Mouse (Mus musculus): ENCODE data around the gene Asic2. TPM values are rescaled to one million over a fixed set of nuclear protein-coding genes. Genes with fewer than 3 reads are reported as not detected.

Gene Asic2
- polyA plus RNA-seq, 1 experiment from 2014 or later = not detected

- H3K9me3 ChIP-seq (replicated peaks) = no peaks in the 10 kb centered on the region
- H3K9ac ChIP-seq = no peak overlapping the region
- no peak overlapping the region for H3K4me3 ChIP-seq (replicated peaks)
- DNase-seq = no peak
- ATAC-seq (ENCODE audit: low read depth) = no peak
- 0 out of 2 replicates have a peak overlapping the region, but pooled peaks have one; percentile 36 for H3K27ac ChIP-seq
- peaks cover 34% of the 10 kb centered on the region for H3K4me1 ChIP-seq (replicated peaks)
- H3K4me2 ChIP-seq = peak overlapping the region; percentile 36
- WGBS (ENCODE audit: insufficient replicate concordance) = 73% methylated on average over 11 of the region's 11 CpGs
- peaks cover 16% of the 10 kb centered on the region for H3K27me3 ChIP-seq
- no peaks in the 10 kb centered on the region for H3K36me3 ChIP-seq
These were observed 1113.8 kb downstream of the Asic2 start for GRCm38 (mm10) chr11:80854430-80854829.

- H3K4me1 ChIP-seq (replicated peaks) = peaks cover 34% of the 10 kb centered on the region
- 48% methylated on average over 3 of the region's 3 CpGs for WGBS (ENCODE audit: insufficient replicate concordance)
- H3K9me3 ChIP-seq (replicated peaks) = no peaks in the 10 kb centered on the region
- no peak overlapping the region for H3K27ac ChIP-seq
- DNase-seq = no peak
- H3K4me3 ChIP-seq (replicated peaks) = no peak overlapping the region
- H3K9ac ChIP-seq = no peak overlapping the region
- H3K36me3 ChIP-seq = no peaks in the 10 kb centered on the region
- ATAC-seq (ENCODE audit: low read depth) = 0 out of 2 replicates have a peak, but pooled peaks have one; percentile 22
- H3K4me2 ChIP-seq = no peak overlapping the region
- H3K27me3 ChIP-seq = peaks cover 15% of the 10 kb centered on the region
These were observed 1115.2 kb downstream of the Asic2 start for GRCm38 (mm10) chr11:80853014-80853413.

GRCm38 (mm10) chr11:80851859-80852258, 1116.4 kb downstream of the Asic2 start:
- H3K4me1 ChIP-seq (replicated peaks) = peaks cover 30% of the 10 kb centered on the region
- H3K4me3 ChIP-seq (replicated peaks) = no peak overlapping the region
- ATAC-seq (ENCODE audit: low read depth) (no peak), DNase-seq (no peak)
- no peak overlapping the region for H3K4me2 ChIP-seq
- WGBS (ENCODE audit: insufficient replicate concordance) = 27% methylated on average over 5 of the region's 5 CpGs
- H3K9me3 ChIP-seq (replicated peaks) = no peaks in the 10 kb centered on the region
- no peaks in the 10 kb centered on the region for H3K36me3 ChIP-seq
- peaks cover 21% of the 10 kb centered on the region for H3K27me3 ChIP-seq
- H3K27ac ChIP-seq = no peak overlapping the region
- H3K9ac ChIP-seq = no peak overlapping the region

- WGBS (ENCODE audit: insufficient replicate concordance) = 53% methylated on average over 5 of the region's 5 CpGs
- Histone ChIP-seq H3K36me3 (no peaks in the 10 kb centered on the region), H3K4me3 (replicated peaks) (no peak overlapping the region), H3K4me2 (no peak overlapping the region), H3K27ac (no peak overlapping the region), H3K4me1 (replicated peaks) (peaks cover 6% of the 10 kb centered on the region; the same call in 1 of the 2 replicates), H3K9ac (no peak overlapping the region), H3K27me3 (peaks cover 17% of the 10 kb centered on the region), H3K9me3 (replicated peaks) (no peaks in the 10 kb centered on the region)
- DNase-seq (no peak), ATAC-seq (ENCODE audit: low read depth) (no peak)
These were observed 1120.1 kb downstream of the Asic2 start for GRCm38 (mm10) chr11:80848131-80848530.

- WGBS (ENCODE audit: insufficient replicate concordance) = 45% methylated on average over 3 of the region's 3 CpGs
These were observed 1122.1 kb downstream of the Asic2 start for GRCm38 (mm10) chr11:80846115-80846514.

GRCm38 (mm10) chr11:80845486-80845885, 1122.8 kb downstream of the Asic2 start:
- 60% methylated on average over 7 of the region's 7 CpGs for WGBS (ENCODE audit: insufficient replicate concordance)
- no peak overlapping the region for H3K9ac ChIP-seq

More at GRCm38 (mm10) chr11:80846115-80846514, 1122.1 kb downstream of the Asic2 start:
- DNase-seq = no peak
- Histone ChIP-seq H3K4me1 (replicated peaks) (no peaks in the 10 kb centered on the region), H3K4me2 (no peak overlapping the region), H3K36me3 (no peaks in the 10 kb centered on the region), H3K4me3 (replicated peaks) (no peak overlapping the region), H3K9me3 (replicated peaks) (no peaks in the 10 kb centered on the region), H3K27ac (no peak overlapping the region), H3K27me3 (peaks cover 8% of the 10 kb centered on the region), H3K9ac (no peak overlapping the region)
- no peak for ATAC-seq (ENCODE audit: low read depth)

GRCm38 (mm10) chr11:80843435-80843834, 1124.8 kb downstream of the Asic2 start:
- Histone ChIP-seq H3K36me3 (no peaks in the 10 kb centered on the region), H3K9me3 (replicated peaks) (no peaks in the 10 kb centered on the region), H3K4me3 (replicated peaks) (no peak overlapping the region), H3K4me2 (no peak overlapping the region), H3K27ac (no peak overlapping the region), H3K9ac (no peak overlapping the region), H3K4me1 (replicated peaks) (no peaks in the 10 kb centered on the region), H3K27me3 (peaks cover 8% of the 10 kb centered on the region)
- 28% methylated on average over 2 of the region's 2 CpGs for WGBS (ENCODE audit: insufficient replicate concordance)
- no peak for DNase-seq
- no peak for ATAC-seq (ENCODE audit: low read depth)

More at GRCm38 (mm10) chr11:80845486-80845885, 1122.8 kb downstream of the Asic2 start:
- ATAC-seq (ENCODE audit: low read depth) (no peak), DNase-seq (no peak)
- peaks cover 8% of the 10 kb centered on the region for H3K27me3 ChIP-seq
- H3K9me3 ChIP-seq (replicated peaks) = no peaks in the 10 kb centered on the region
- H3K36me3 ChIP-seq = no peaks in the 10 kb centered on the region
- no peaks in the 10 kb centered on the region for H3K4me1 ChIP-seq (replicated peaks)
- no peak overlapping the region for H3K4me3 ChIP-seq (replicated peaks)
- H3K4me2 ChIP-seq = no peak overlapping the region
- H3K27ac ChIP-seq = no peak overlapping the region

GRCm38 (mm10) chr11:80838724-80839123, 1129.5 kb downstream of the Asic2 start:
- DNase-seq (no peak), ATAC-seq (ENCODE audit: low read depth) (no peak)
- WGBS (ENCODE audit: insufficient replicate concordance) = 43% methylated on average over 1 of the region's 1 CpGs
- Histone ChIP-seq H3K4me2 (no peak overlapping the region), H3K9me3 (replicated peaks) (no peaks in the 10 kb centered on the region), H3K9ac (no peak overlapping the region), H3K4me3 (replicated peaks) (no peak overlapping the region), H3K36me3 (no peaks in the 10 kb centered on the region), H3K4me1 (replicated peaks) (no peaks in the 10 kb centered on the region), H3K27ac (no peak overlapping the region), H3K27me3 (no peaks in the 10 kb centered on the region)

GRCm38 (mm10) chr11:80835841-80836240, 1132.4 kb downstream of the Asic2 start:
- Histone ChIP-seq H3K27ac (no peak overlapping the region), H3K4me3 (replicated peaks) (no peak overlapping the region), H3K9ac (no peak overlapping the region), H3K36me3 (no peaks in the 10 kb centered on the region), H3K9me3 (replicated peaks) (no peaks in the 10 kb centered on the region), H3K4me1 (replicated peaks) (no peaks in the 10 kb centered on the region), H3K4me2 (no peak overlapping the region), H3K27me3 (peaks cover 5% of the 10 kb centered on the region)
- DNase-seq (no peak), ATAC-seq (ENCODE audit: low read depth) (no peak)
- WGBS (ENCODE audit: insufficient replicate concordance) = 46% methylated on average over 4 of the region's 4 CpGs

- 69% methylated on average over 2 of the region's 2 CpGs for WGBS (ENCODE audit: insufficient replicate concordance)
- H3K9ac ChIP-seq = no peak overlapping the region
- no peaks in the 10 kb centered on the region for H3K9me3 ChIP-seq (replicated peaks)
- H3K4me2 ChIP-seq = no peak overlapping the region
- no peaks in the 10 kb centered on the region for H3K36me3 ChIP-seq
- peaks cover 5% of the 10 kb centered on the region for H3K27me3 ChIP-seq
- DNase-seq = no peak
- ATAC-seq (ENCODE audit: low read depth) = no peak
- H3K27ac ChIP-seq = no peak overlapping the region
- H3K4me1 ChIP-seq (replicated peaks) = no peaks in the 10 kb centered on the region
- H3K4me3 ChIP-seq (replicated peaks) = no peak overlapping the region
These were observed 1132.9 kb downstream of the Asic2 start for GRCm38 (mm10) chr11:80835395-80835794.

All from liver, embryonic 13.5 days (tissue).